In the genomic region with DNA sequence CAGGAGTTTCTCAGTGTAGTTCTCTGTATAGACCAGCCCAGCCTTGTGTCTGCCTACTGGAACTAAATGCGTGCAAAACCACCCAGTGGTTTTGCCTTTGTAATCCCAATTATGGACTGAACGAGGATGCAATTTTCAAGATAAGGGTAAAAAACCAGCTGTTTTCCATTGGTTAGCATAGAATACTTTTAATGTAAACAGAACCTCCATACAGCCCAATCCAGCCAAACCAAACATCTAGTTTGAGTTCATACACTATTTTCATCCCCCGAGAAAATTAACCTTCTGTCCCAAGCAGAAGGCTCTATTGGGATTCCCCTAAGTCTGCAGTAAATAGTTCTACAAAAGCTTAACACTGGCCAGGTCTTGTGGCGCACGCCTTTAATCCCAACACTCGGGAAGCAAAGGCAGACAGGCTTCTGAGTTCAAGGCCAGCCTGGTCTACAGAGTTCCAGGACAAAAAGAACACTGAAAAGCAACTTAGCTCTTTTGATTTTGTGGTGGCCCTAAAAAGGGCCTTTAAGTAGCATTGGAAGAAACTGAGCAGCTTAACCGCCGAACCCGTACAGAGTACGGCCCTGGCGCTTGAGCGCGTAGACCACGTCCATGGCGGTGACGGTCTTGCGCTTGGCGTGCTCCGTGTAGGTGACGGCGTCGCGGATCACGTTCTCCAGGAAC, we compare ENCODE assay signal across 8 mouse cellular contexts. TPM values are rescaled to one million over a fixed set of nuclear protein-coding genes. Genes with fewer than 3 reads are reported as not detected.
DNase-seq lines count a peak whose midpoint lies in the region; ATAC-seq and TF ChIP-seq lines count a peak whose summit lies in the region.

No protein-coding gene starts in this region.

- no peak for DNase-seq in heart, postnatal 10 days
- DNase-seq in MEL-GATA-1-ER (ENCODE audit: extremely low read depth, low read depth): peak; percentile 86
- DNase-seq in forebrain, embryonic 10.5 days (ENCODE audit: extremely low spot score, low spot score): peak; percentile 68
- peak; percentile 49 for DNase-seq in liver, adult 2 months (ENCODE audit: extremely low read depth, low read depth, low spot score)
- DNase-seq in frontal cortex, postnatal 14 days (ENCODE audit: low spot score in 2 of 2): no peak
- no peak for DNase-seq in layer of hippocampus, adult 11-12 months (ENCODE audit: low spot score)

- H3K4me1 ChIP-seq in heart, embryonic 11.5 days (ENCODE audit: control insufficient read depth, insufficient read depth, low read length): peaks cover 15% of the 10 kb centered on the region
- H3K4me1 ChIP-seq in forebrain, embryonic 10.5 days: peaks cover 54% of the 10 kb centered on the region
- H3K4me1 ChIP-seq in liver, adult 2 months (ENCODE audit: control insufficient read depth, insufficient read depth, low read length): peaks cover 15% of the 10 kb centered on the region
- H3K4me1 ChIP-seq in small intestine, adult 2 months (ENCODE audit: control insufficient read depth, insufficient read depth, insufficient read length, low read length): peaks cover 12% of the 10 kb centered on the region; the same call in 1 of the 2 replicates

- H3K36me3 ChIP-seq in heart, embryonic 11.5 days (ENCODE audit: control insufficient read depth, insufficient read depth, low read length): no peaks in the 10 kb centered on the region
- no peaks in the 10 kb centered on the region for H3K36me3 ChIP-seq in forebrain, embryonic 10.5 days (replicated peaks)
- no peaks in the 10 kb centered on the region for H3K36me3 ChIP-seq in liver, adult 2 months (ENCODE audit: control insufficient read depth, insufficient read depth, low read length)
- H3K36me3 ChIP-seq in small intestine, adult 2 months (ENCODE audit: control insufficient read depth, insufficient read depth, low read length): no peaks in the 10 kb centered on the region

- no peak for TF ChIP-seq CTCF in liver, adult 2 months (IDR thresholded peaks at IDR 0.05; ENCODE audit: low read depth, low read length)
- no peak for TF ChIP-seq CTCF in small intestine, adult 2 months (IDR thresholded peaks at IDR 0.05; ENCODE audit: extremely low read depth, insufficient read length, insufficient replicate concordance, low read depth, low read length)

- peak overlapping the region; percentile 76 for H3K4me2 ChIP-seq in heart, embryonic 11.5 days

- ATAC-seq in heart, embryonic 11.5 days (replicated peaks; ENCODE audit: insufficient number of reproducible peaks, low FRiP score, low TSS enrichment): peak; percentile 14; the same call in 1 of the 2 replicates

- H3K9ac ChIP-seq in heart, embryonic 11.5 days (ENCODE audit: low read depth, low read length): peak overlapping the region; percentile 70
- H3K9ac ChIP-seq in liver, adult 2 months (ENCODE audit: low read depth, low read length): peak overlapping the region; percentile 0

- WGBS in heart, embryonic 11.5 days (ENCODE audit: insufficient replicate concordance): under 1% methylated on average over 17 of the region's 24 CpGs
- WGBS in forebrain, embryonic 10.5 days: under 1% methylated on average over 23 of the region's 24 CpGs
- WGBS in liver, adult 2 months: 5% methylated on average over 24 of the region's 24 CpGs
- under 1% methylated on average over 24 of the region's 24 CpGs for WGBS in small intestine, adult 2 months

- intact Hi-C loops in heart, postnatal 10 days (cut with DNase I): loop anchor here (2.0 to 10.0 kb wide), 5 partner anchors 326 to 1707 kb away; a partner anchor contains a TSS

- TF ChIP-seq POLR2A in liver, adult 2 months (IDR thresholded peaks at IDR 0.05; ENCODE audit: extremely low read depth, insufficient read depth, low read length): no peak
- TF ChIP-seq POLR2A in small intestine, adult 2 months (IDR thresholded peaks at IDR 0.05; ENCODE audit: low read depth, low read length): no peak; the same call in 1 of the 2 replicates

- H3K79me2 ChIP-seq in liver, adult 2 months (ENCODE audit: control insufficient read depth, insufficient read depth, low read length): no peaks in the 10 kb centered on the region

- no peaks in the 10 kb centered on the region for H3K27me3 ChIP-seq in heart, embryonic 11.5 days (ENCODE audit: control insufficient read depth, insufficient read depth, low read length)
- no peaks in the 10 kb centered on the region for H3K27me3 ChIP-seq in forebrain, embryonic 10.5 days (ENCODE audit: poor library complexity, severe bottlenecking)
- H3K27me3 ChIP-seq in liver, adult 2 months (ENCODE audit: control insufficient read depth, insufficient read depth, low read length): no peaks in the 10 kb centered on the region
- H3K27me3 ChIP-seq in small intestine, adult 2 months (ENCODE audit: control insufficient read depth, insufficient read depth, low read length): no peaks in the 10 kb centered on the region

- peak overlapping the region; percentile 39 for H3K4me3 ChIP-seq in heart, embryonic 11.5 days (ENCODE audit: low read depth, low read length)
- peak overlapping the region; percentile 60 for H3K4me3 ChIP-seq in forebrain, embryonic 10.5 days
- H3K4me3 ChIP-seq in liver, adult 2 months (ENCODE audit: insufficient read depth, low read depth, low read length): peak overlapping the region; percentile 61
- peak overlapping the region; percentile 64 for H3K4me3 ChIP-seq in small intestine, adult 2 months (ENCODE audit: low read depth, low read length)

- H3K27ac ChIP-seq in heart, embryonic 11.5 days (ENCODE audit: low read depth, low read length): peak overlapping the region; percentile 95
- peak overlapping the region; percentile 96 for H3K27ac ChIP-seq in forebrain, embryonic 10.5 days
- H3K27ac ChIP-seq in liver, adult 2 months (replicated peaks; ENCODE audit: insufficient read depth, low read depth, low read length): no peak overlapping the region; the same call in 1 of the 2 replicates
- peak overlapping the region; percentile 69 for H3K27ac ChIP-seq in small intestine, adult 2 months (ENCODE audit: insufficient read depth, low read depth, low read length)

- no peaks in the 10 kb centered on the region for H3K9me3 ChIP-seq in heart, embryonic 11.5 days (replicated peaks; ENCODE audit: control insufficient read depth, low read length)
- no peaks in the 10 kb centered on the region for H3K9me3 ChIP-seq in forebrain, embryonic 10.5 days

RNA-seq across cellular contexts. Expression of a gene that starts 0.6 kb away (rescaled TPM):
- polyA plus RNA-seq in heart, embryonic 11.5 days (2014; fragmentation: Nextera tagmentation; extraction: Ambion mirVana): 12.1 and 15.7 TPM in 2 replicates
- total RNA-seq in heart, postnatal 10 days (2021): 10 to 100 TPM; 70.8 to 71.4 TPM
- polyA plus RNA-seq in forebrain, embryonic 10.5 days (2016; fragmentation: Nextera tagmentation; extraction: Ambion mirVana): 53.1 and 58.6 TPM in 2 replicates
- total RNA-seq in liver, adult 2 months (2014; rRNA removed): 6.8 and 9.2 TPM in 2 replicates
- 5.2 and 12.3 TPM in 2 replicates for polyA plus RNA-seq in liver, adult 2 months (2012; rRNA removed)
- 6.3 and 10.1 TPM in 2 replicates for polyA plus RNA-seq in small intestine, adult 2 months (2012; rRNA removed)

RNA-seq across cellular contexts. Expression of a gene that starts 2.1 kb away (rescaled TPM):
- 12.3 and 19.7 TPM in 2 replicates for polyA plus RNA-seq in heart, embryonic 11.5 days (2014; fragmentation: Nextera tagmentation; extraction: Ambion mirVana)
- total RNA-seq in heart, postnatal 10 days (2021): 100 to 1,000 TPM; 142 to 176 TPM
- polyA plus RNA-seq in forebrain, embryonic 10.5 days (2016; fragmentation: Nextera tagmentation; extraction: Ambion mirVana): 54.9 and 55.0 TPM in 2 replicates
- total RNA-seq in liver, adult 2 months (2014; rRNA removed): 11.1 and 22.4 TPM in 2 replicates
- polyA plus RNA-seq in liver, adult 2 months (2012; rRNA removed): 0.55 TPM in 1 of 2 replicates, not detected in the other
- 22.6 and 24.8 TPM in 2 replicates for polyA plus RNA-seq in small intestine, adult 2 months (2012; rRNA removed)

RNA-seq across cellular contexts. Expression of a gene that starts 2.4 kb away (rescaled TPM):
- 2.7 and 7.5 TPM in 2 replicates for polyA plus RNA-seq in heart, embryonic 11.5 days (2014; fragmentation: Nextera tagmentation; extraction: Ambion mirVana)
- total RNA-seq in heart, postnatal 10 days (2021): 100 to 1,000 TPM; 116 to 123 TPM
- 11.7 and 14.9 TPM in 2 replicates for polyA plus RNA-seq in forebrain, embryonic 10.5 days (2016; fragmentation: Nextera tagmentation; extraction: Ambion mirVana)
- total RNA-seq in liver, adult 2 months (2014; rRNA removed): 10.7 and 16.8 TPM in 2 replicates
- polyA plus RNA-seq in liver, adult 2 months (2012; rRNA removed): 0.29 TPM in 1 of 2 replicates, not detected in the other
- polyA plus RNA-seq in small intestine, adult 2 months (2012; rRNA removed): 16.9 and 21.2 TPM in 2 replicates

RNA-seq across cellular contexts. Expression of a gene that starts 4.9 kb away (rescaled TPM):
- polyA plus RNA-seq in heart, embryonic 11.5 days (2014; fragmentation: Nextera tagmentation; extraction: Ambion mirVana): 2.2 and 3.9 TPM in 2 replicates
- 100 to 1,000 TPM; 213 to 221 TPM for total RNA-seq in heart, postnatal 10 days (2021)
- 6.4 and 7.7 TPM in 2 replicates for polyA plus RNA-seq in forebrain, embryonic 10.5 days (2016; fragmentation: Nextera tagmentation; extraction: Ambion mirVana)
- total RNA-seq in liver, adult 2 months (2014; rRNA removed): 15.6 and 28.1 TPM in 2 replicates
- 0.46 and 0.48 TPM in 2 replicates for polyA plus RNA-seq in liver, adult 2 months (2012; rRNA removed)
- polyA plus RNA-seq in small intestine, adult 2 months (2012; rRNA removed): 34.9 and 41.4 TPM in 2 replicates

RNA-seq across cellular contexts. Expression of a gene that starts 5.2 kb away (rescaled TPM):
- 10.1 TPM in 1 of 2 replicates, not detected in the other for polyA plus RNA-seq in heart, embryonic 11.5 days (2014; fragmentation: Nextera tagmentation; extraction: Ambion mirVana)
- 100 to 1,000 TPM; 181 to 187 TPM for total RNA-seq in heart, postnatal 10 days (2021)
- 12.1 and 14.3 TPM in 2 replicates for polyA plus RNA-seq in forebrain, embryonic 10.5 days (2016; fragmentation: Nextera tagmentation; extraction: Ambion mirVana)
- 1.8 and 2.6 TPM in 2 replicates for total RNA-seq in liver, adult 2 months (2014; rRNA removed)
- polyA plus RNA-seq in liver, adult 2 months (2012; rRNA removed): not detected in 2 replicates
- 106 and 238 TPM in 2 replicates for polyA plus RNA-seq in small intestine, adult 2 months (2012; rRNA removed)

Comparison
In these comparisons a context has a peak if more than half of its experiments do, and no peak if none do; other contexts are left out.
1. DNase-seq: peak in MEL-GATA-1-ER (single experiment), forebrain, embryonic 10.5 days (single experiment) and liver, adult 2 months (single experiment); none in heart, postnatal 10 days (0 of 2), frontal cortex, postnatal 14 days (0 of 2) and layer of hippocampus, adult 11-12 months (single experiment).
2. Peak in every context shown above with its lines, with median percentiles within 50 percentile points of each other: H3K4me3 ChIP-seq.